Mouse (Mus musculus): ENCODE results near the gene Vmn2r55. TPM values are rescaled to one million over a fixed set of nuclear protein-coding genes. Genes with fewer than 3 reads are reported as not detected.

Gene Vmn2r55
- polyA plus RNA-seq (2015; fragmentation: Nextera tagmentation; extraction: Ambion mirVana): not detected in 2 replicates

DNA sequence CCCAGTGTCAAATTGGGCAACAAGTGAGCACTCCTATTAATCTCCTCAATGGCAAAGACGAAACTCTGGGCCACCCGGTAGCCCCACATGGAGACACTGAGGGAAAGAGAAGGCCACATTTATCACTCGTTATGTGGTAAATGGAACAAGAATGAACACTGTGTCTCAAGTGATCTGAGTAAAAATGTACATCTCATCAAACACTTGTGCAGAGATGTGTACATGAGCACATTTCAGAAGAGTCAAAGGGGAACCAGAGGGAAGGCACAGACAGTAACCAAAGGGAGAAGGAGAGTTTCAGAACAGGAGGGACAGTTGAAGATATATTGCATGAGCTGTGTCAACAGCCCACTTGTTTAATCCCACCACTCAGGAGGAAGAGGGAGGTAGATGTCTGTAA lies at the start of gene Vmn2r55:
Vmn2r55 (minus strand) TSS at position 101 of the 400 bp plus-strand sequence.

GRCm38 (mm10) chr7:12640219-12640618 lies 44.6 kb downstream of the Vmn2r55 start, which contains the start of gene Vmn2r54:
Gene Vmn2r54, minus strand, starts transcription at chr7:12640319.

DNA sequence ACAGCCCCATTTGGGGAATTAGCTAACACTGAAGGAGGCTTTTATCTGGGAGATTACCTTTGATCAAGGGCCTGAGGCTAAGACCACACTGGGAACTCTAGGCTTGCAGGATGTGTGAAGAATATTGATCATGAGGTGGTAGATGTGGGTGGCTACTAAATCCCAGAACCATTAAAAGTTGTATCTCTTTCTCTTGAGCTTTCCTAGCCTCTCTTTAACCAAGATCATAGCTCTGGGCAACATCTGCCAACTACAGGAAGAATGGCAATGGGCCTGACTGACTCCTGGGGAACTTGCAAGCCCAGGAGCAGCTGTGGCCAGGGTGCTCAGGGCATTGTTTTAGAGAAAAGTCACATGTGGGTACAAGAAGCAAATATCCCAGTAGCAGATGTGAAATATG lies 76.1 kb downstream of the Vmn2r55 start, which contains the start of gene Vmn2r53:
Vmn2r53 (minus strand) TSS at position 101 of the 400 bp plus-strand sequence.

Other genes with a start within 250 kb of the Vmn2r55 start
- 8.1 and 8.3 TPM in 2 replicates for gene Zfp606, start 206.7 kb downstream of the Vmn2r55 start, polyA plus RNA-seq (2015; fragmentation: Nextera tagmentation; extraction: Ambion mirVana)
- not detected in 2 replicates for gene 2900092C05Rik, start 172.5 kb downstream of the Vmn2r55 start, polyA plus RNA-seq (2015; fragmentation: Nextera tagmentation; extraction: Ambion mirVana)
- not detected in 2 replicates for gene Vmn2r53, start 76.2 kb downstream of the Vmn2r55 start, polyA plus RNA-seq (2015; fragmentation: Nextera tagmentation; extraction: Ambion mirVana)
- gene Vmn2r54, start 44.7 kb downstream of the Vmn2r55 start, polyA plus RNA-seq (2015; fragmentation: Nextera tagmentation; extraction: Ambion mirVana): not detected in 2 replicates
- not detected in 2 replicates for gene Vmn2r56, start 50.0 kb upstream of the Vmn2r55 start, polyA plus RNA-seq (2015; fragmentation: Nextera tagmentation; extraction: Ambion mirVana)
- gene Zscan18, start 118.6 kb upstream of the Vmn2r55 start, polyA plus RNA-seq (2015; fragmentation: Nextera tagmentation; extraction: Ambion mirVana): 5.5 and 6.5 TPM in 2 replicates
- gene Zfp329, start 133.9 kb upstream of the Vmn2r55 start, polyA plus RNA-seq (2015; fragmentation: Nextera tagmentation; extraction: Ambion mirVana): 6.8 and 7.2 TPM in 2 replicates
- gene Zfp110, start 149.8 kb upstream of the Vmn2r55 start, polyA plus RNA-seq (2015; fragmentation: Nextera tagmentation; extraction: Ambion mirVana): 15.4 and 16.0 TPM in 2 replicates
- 1.4 and 1.6 TPM in 2 replicates for gene Zfp128, start 196.2 kb upstream of the Vmn2r55 start, polyA plus RNA-seq (2015; fragmentation: Nextera tagmentation; extraction: Ambion mirVana)
- 3.4 and 3.5 TPM in 2 replicates for gene Zscan22, start 212.8 kb upstream of the Vmn2r55 start, polyA plus RNA-seq (2015; fragmentation: Nextera tagmentation; extraction: Ambion mirVana)
- gene Rps5, start 237.3 kb upstream of the Vmn2r55 start, polyA plus RNA-seq (2015; fragmentation: Nextera tagmentation; extraction: Ambion mirVana): 512 and 672 TPM in 2 replicates
- gene Rnf225, start 242.4 kb upstream of the Vmn2r55 start, polyA plus RNA-seq (2015; fragmentation: Nextera tagmentation; extraction: Ambion mirVana): 0.15 and 1.4 TPM in 2 replicates